Mouse (Mus musculus) layer of hippocampus, adult 8-10 months (tissue): ENCODE measurements around the gene Rsad1. TPM values are rescaled to one million over a fixed set of nuclear protein-coding genes. Genes with fewer than 3 reads are reported as not detected.
A peak's percentile ranks its signal among the peaks of the same experiment; 100 is the strongest.

ENCODE experiments used
- DNase-seq, 2 experiments: peaks; one replicate each; pipeline ENCODE4 v3.0.0; 2022; ENCODE audit warnings: low spot score in 2 of 2
- total RNA-seq, 4 experiments: library from RNA; stranded (reverse); gene quantifications; 2 replicates each; pipeline ENCODE4 v1.2.4; 2022

The Rsad1 gene
- total RNA-seq, 4 experiments from 2014 or later, result 12.3 to 14.5 (median 12.6) TPM

- peak in 1 of 2 experiments; percentile 50 for DNase-seq
Observed at GRCm38 (mm10) chr11:94548041-94548784, 842 bp downstream of the Rsad1 start.

DNA sequence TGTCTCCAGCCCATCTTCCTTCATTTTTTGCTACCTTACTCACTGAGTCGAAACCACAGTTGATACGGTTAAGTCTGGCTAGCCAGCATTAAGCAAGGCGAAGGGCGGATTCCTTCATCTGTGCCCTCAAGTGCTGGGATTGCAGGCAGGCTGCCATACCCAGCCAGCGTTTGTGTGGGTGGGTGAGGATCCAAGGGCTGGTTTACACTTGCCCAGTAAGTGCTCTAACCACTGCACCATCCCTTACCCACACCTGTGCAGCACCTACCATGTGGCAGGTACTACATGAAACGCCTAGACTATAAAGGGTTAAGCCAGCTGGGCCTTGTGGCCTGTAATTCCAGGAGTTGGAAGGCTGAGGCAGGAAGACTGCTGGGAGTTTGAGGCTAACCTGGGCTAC is 1.8 kb downstream of the Rsad1 start:
- no peak for DNase-seq

DNA sequence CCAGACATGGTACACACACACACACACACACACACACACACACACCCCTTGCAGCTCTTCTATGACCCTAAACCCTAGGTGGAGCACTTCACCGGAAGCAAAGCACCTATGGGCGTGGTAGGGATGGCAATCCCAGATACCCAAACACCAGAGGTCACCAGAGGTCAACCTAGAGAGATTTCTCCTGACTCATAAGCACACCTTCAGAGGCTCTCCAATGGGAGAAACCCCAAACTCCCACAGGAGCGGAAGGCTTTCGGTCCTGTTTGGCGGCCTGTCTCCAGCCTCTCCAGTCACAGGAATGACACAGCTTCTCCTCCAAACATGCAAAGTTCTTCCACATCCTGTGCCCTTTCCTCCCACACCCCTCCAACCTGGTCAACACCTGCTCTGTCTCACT is 2.7 kb downstream of the Rsad1 start:
- DNase-seq, result no peak

- no peak for DNase-seq
Observed at GRCm38 (mm10) chr11:94544422-94544821, 4.6 kb downstream of the Rsad1 start.

GRCm38 (mm10) chr11:94543932-94544331 is 5.1 kb downstream of the Rsad1 start:
- peak; percentile 89 to 96 for DNase-seq

GRCm38 (mm10) chr11:94543344-94543743 is 5.7 kb downstream of the Rsad1 start:
- no peak for DNase-seq

DNA sequence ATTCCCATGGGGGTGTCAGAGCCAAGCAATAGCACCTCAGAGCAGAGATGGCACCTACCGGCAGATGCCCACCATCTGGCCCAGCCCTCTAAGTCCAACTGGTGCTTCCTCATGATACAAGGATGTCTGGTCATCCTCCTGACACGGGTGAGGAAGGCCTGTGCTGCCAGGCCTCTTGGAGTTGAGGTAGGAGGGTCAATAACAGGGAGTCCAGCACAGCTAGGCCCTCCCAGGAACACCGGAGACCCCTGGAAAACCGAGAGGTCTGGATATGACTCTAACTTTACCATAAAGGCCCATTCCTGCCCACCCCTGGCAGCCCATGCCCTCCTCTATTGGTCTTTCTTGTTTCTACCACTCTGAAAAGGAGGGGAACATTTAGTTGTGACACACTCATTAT is 6.7 kb downstream of the Rsad1 start:
- DNase-seq, result no peak

- DNase-seq, result no peak
Observed at GRCm38 (mm10) chr11:94539761-94540160, 9.3 kb downstream of the Rsad1 start.

GRCm38 (mm10) chr11:94538733-94539292 is 10.2 kb downstream of the Rsad1 start:
- no peak for DNase-seq

DNA sequence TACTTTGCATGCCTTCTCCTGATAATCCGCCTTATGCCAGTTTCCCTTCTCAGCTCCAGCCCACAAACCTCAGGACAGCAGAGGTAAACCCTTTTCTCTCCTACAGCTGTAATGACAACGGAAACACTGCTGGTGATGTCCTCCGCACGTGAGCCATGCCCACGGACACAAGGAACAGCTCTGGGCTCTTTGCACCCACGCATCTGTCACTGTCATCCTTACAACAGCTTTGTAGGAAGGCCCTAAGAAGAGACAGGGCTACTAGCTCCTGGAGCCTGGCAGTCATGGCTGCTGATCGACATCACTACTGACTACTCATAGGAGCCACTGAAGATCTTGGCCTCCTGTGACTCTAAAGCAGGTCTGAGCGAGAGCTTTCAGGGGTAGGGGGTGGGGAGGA is 15.9 kb downstream of the Rsad1 start:
- no peak for DNase-seq

DNA sequence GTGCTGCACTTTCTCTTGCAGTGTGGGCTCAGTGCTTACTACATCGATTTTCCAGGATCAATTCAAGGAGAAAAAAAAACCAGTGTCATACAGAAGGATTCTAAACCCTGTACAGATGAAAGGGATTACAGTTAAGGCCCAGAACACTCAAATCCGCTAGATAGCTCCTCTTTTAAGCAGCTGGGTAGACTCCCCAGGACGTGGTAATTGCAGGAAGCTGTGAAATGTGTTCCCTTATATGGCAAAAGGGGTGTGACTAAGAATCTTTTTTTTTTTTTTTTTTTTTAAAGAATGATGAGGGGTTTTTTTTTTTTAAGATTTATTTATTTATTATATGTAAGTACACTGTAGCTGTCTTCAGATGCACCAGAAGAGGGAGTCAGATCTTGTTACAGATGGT is 20.2 kb downstream of the Rsad1 start:
- no peak for DNase-seq

- no peak for DNase-seq
Observed at GRCm38 (mm10) chr11:94526171-94526879, 22.7 kb downstream of the Rsad1 start.

- peak; percentile 22 to 55 for DNase-seq
Observed at GRCm38 (mm10) chr11:94521219-94521843, 27.7 kb downstream of the Rsad1 start, which contains the start of gene Mycbpap. Gene Mycbpap (minus strand): TSS chr11:94521742.

DNA sequence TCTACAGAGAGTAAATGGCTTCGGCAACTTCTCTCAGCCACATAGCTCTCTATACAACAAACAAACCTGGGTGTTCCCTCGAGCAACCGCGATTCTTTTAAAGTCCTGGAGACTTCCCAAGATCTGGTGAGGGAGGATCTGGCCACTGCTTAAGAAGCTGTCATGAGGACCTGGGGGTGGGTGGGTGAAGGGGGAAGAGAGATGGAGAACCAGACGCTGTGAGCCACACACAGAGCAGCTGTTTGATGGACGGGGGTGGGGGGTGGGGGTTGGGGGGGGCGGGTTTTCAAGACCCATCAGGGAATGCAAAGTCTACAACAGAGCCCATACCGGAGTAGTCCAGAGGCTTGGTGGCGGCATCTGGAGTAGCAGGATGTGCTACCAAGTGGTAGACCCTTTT is 35.6 kb downstream of the Rsad1 start:
- DNase-seq, result no peak

- DNase-seq, result no peak
Observed at GRCm38 (mm10) chr11:94508976-94509375, 40.1 kb downstream of the Rsad1 start.

DNA sequence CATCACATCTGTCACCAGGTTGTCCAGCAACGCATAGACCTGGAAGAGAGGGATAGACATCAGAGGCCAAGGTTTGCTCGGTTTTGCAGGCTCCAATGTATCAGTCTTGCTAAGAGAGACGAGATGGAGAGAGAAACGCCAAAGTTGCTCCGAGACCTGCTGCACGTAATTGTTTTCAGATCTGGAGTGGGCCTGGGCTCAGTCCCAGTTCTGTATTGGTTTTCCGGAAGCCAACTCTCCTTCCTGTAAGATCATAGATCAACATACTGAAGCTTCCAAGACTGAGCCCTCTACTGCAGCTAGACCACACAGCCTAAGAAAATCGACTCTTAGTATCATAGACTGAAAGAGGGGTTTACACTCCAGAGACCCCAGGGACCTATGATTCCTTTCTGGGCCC is 47.6 kb downstream of the Rsad1 start:
- no peak for DNase-seq

- no peak for DNase-seq
Observed at GRCm38 (mm10) chr11:94500362-94500761, 48.7 kb downstream of the Rsad1 start.

GRCm38 (mm10) chr11:94499661-94500152 is 49.3 kb downstream of the Rsad1 start, which contains the start of gene Epn3:
Gene Epn3 (minus strand): TSS chr11:94499974.
- no peak for DNase-seq

DNA sequence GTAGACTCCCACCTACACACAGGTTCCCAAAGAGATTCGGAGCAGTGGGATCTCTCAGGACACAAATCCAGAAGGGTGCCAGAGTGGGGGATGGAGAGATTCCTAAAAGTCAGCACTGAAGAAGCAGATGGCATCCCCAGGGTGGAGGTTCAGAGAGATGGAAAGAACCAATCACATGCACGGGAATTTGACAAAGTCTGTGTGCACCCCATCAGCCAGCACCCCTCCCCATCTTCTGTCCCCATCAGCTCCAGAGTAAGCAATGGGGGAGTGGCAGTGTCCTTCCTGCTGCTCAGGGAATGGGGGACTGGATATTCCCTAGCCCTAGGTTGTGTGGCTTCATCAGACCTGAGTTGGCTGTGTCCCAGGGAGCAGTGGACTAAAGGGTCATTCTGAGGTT is 50.0 kb downstream of the Rsad1 start:
- DNase-seq, result peak in 1 of 2 experiments; percentile 40

GRCm38 (mm10) chr11:94498093-94498996 is 50.7 kb downstream of the Rsad1 start:
- peak in 1 of 2 experiments; percentile 56 for DNase-seq

DNA sequence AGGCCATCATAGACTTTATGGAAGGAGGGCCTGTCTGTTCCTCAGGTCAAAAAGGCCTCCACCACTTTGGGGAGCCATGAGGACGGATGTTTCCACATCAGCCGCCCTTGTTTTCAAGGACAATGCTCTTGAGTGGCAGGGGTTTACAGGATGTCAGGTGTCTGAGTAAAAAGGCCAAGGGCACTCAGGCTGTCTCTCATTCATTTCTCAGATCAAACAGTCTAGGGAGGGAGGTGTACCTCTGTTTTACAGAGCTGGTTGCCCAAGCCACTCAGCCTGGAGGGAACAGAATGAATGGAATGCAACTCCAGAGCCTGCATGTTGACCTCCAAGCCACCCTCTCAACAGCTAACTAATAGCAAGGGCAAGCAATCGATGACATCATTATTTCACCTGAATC is 53.6 kb downstream of the Rsad1 start:
- no peak for DNase-seq
